Mouse (Mus musculus) gastrocnemius, adult 8-10 months (tissue): ENCODE data around the gene Pts. TPM values are rescaled to one million over a fixed set of nuclear protein-coding genes. Genes with fewer than 3 reads are reported as not detected.

Experiments
- DNase-seq, 2 experiments: peaks; one replicate each; pipeline ENCODE4 v3.0.0; 2022; ENCODE audit warnings: low spot score in 2 of 2
- total RNA-seq, 4 experiments: library from RNA; stranded (reverse); gene quantifications; 2 replicates each; pipeline ENCODE4 v1.2.4; 2022

Gene Pts
- total RNA-seq, 4 experiments from 2014 or later = 10.1 to 13.7 (median 11.7) TPM

DNA sequence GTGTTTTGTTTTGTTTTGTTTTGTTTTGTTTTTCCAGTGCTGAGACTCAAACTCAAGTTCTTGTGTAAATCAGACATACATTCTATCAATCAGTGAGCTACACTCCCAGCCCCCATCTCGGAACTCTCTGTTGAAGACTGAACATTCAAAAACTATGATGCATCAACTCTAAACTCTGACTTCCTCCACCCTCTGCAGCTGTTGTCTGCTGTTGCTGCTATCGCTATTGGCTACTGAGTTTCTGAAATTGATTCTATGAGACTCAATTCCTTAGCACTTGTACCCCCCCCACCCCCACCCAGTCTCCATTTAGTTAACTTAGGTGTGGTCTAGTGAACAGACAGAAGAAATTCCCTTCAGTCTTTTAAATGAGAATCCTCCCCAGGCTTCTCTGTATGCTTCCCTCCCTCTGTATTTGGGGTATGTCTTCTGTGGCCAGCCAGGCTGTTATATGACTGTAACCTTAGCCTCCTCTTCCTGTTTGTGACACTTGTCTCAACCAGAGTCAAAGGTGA lies 36.9 kb downstream of the Pts start:
- DNase-seq = no peak

DNA sequence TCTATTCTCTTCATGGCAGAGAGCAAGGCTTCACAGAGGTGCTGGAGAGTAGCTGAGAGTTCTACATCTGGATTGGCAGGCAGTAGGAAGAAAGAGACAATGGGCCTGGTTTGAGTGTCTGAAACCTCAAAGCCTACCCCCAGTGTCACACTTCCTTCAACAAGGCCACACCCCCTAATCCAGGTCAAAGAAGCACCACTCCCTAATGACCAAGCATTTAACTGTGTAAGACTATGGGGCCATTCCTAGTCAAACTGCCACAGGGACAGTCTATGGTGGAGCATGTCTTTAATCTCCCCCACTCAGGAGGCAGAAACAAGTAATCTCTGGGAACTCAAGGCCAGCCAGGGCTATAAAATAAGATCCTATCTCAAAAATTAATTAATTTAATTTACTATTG lies 37.7 kb downstream of the Pts start:
- no peak for DNase-seq

DNA sequence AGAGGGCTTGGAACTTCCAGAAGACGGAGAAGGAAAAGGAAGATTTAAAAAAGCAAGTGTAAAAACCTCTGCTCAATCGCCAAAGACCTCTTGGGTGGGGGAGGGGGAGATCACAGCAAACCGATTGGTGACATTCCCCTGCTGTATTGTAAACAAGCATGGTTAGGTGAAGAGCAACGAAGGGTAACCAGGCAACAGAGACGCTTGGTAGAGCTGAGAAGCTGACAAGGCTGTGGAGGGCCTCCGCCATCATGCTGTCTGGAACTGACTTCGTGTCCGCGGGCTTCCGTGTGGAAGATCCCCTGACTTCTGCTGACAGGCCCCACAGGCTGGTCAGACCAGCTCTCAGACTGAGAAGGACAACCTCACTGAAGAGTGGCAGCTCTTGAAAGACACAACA lies 43.0 kb downstream of the Pts start:
- DNase-seq = no peak

DNA sequence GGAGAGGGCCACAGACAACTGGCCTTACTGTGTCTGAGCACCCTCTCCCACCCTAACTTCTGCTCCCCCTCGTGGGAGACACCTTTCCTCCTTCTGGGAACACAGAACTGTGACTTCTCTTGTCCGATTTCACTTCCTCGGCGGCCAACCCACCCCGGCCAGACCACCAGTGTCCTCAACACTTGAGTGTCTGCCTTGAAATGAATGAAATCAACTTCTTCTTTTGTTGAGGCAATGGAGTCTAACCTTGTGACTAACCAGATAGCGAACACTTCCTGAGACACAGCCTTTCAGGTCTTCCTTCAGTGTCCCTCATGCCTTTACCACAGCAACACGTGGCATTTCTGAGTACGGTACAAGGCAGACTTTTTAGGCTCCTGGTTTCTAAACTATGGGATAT lies 45.8 kb downstream of the Pts start:
- no peak for DNase-seq

DNA sequence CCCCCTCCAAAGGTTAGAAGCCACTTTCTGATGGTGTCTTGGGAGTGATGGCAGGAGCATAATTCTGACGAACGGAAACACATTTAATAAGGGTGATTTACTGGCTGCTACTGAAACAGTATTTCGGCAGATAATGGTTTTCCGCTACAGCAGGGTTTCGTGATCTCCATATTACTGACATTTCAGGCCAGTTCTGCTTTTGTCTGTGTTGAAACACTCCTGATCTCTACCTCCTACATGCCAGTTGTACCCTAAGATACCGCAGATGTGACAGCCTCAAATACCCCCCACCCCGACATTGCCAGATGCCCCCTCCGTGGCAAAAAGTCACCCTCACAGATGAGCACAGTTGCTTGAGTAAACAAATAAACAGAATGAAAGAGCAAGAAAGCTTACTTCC lies 49.0 kb downstream of the Pts start:
- no peak for DNase-seq

DNA sequence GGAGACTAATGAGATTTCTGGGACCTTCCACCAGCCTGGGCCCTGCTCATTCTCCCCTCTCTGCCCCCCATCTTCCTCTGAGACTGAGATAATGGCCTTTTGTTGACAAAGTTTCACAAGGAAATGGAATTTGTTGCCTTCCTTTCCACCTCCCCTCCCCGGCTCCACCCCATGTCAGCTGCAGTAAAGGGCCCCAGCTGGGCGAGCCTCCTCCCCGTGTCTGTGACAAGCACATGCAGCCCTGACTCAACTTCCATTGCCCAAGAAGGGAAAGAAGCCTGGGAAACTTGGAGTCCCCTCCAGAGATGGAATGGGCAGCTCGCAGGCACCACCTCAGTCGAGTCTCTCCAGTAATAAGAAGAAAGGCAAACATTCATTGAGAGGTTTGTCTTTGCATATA lies 49.7 kb downstream of the Pts start:
- no peak for DNase-seq

DNA sequence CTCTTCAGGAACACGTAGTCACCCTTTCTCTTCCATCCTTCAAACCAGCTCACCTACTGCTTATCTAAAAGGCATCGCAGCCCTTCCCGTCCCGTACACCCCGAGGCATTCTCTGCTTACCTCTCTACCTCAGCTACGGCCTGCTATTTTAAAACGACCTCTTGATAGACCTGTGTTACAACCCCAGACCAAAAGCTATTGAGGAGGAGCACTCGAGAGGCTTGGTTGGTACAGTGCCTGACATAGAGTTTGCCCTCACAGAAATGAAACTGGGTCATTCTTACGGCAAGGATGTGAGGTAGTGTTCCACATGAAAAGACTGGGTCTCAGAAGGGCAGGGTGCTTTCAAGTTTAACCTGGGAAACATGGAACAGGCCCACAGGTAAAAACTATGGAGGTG lies 51.3 kb downstream of the Pts start:
- no peak for DNase-seq

DNA sequence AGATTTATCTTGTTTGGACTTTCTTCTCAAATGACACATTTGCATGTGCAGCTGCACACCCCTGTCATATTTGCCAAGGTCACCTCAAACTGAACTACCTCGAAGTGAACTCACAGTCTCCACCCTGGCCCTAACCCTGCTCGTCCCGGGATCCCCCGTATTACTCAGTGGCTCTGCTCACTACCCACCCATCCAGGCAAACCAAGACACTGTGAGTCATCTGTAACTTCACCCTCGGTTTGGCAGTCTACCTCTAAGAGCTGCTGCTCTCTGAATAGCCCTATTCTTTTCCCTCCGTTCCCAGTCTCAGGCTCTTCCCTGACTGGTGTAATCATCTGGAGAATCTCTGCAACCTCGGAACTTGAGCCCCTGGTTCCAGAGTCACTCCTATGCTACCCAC lies 51.9 kb downstream of the Pts start:
- DNase-seq = no peak

DNA sequence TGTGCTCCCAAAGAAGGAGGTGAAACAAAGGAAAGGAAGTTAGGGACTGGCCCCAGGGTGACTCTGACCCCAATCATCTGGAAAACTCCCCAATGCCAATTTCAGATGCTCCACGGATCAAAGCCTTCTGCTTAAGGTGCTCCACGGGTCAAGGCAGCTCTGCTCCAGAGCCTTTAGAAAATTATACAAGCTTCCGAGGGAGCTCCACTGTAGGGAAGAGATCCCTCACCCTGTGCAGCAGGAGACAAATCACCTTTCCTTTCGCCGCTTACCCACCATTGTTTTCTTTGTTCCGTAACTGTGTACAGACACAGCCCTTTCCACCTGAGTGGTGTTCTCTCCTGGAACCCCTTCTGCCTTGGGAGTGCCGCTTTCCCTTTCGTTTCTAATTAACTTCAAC lies 52.8 kb downstream of the Pts start:
- no peak for DNase-seq

DNA sequence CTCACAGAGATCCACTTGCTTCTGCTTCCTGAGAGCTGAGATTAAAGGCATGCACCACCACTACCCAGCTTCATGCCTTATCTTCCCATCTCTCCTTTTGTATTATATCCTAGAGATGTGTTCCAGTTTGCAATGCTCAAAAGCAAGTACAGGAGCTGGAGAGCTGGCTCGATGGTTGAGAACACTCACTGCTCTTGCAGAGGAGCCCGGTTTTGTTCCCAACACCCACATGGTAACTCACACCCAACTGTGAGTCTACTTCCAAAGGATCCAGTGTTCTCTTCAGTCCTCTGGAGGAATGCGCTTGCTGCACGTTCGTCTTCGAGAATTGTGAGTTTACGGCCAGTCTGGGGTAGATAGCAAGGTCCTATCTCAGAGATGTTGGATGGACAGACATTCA lies 53.2 kb downstream of the Pts start:
- no peak for DNase-seq

Other genes starting within 250 kb of the Pts start
- 100 to 1,000 TPM; 487 to 681 (median 590) TPM for gene Rpl10-ps3, start 183.8 kb downstream of the Pts start, total RNA-seq
- under 1 TPM in 2 of 4 experiments, not detected in 2; 0.19 to 0.27 TPM for gene Plet1, start 34.2 kb downstream of the Pts start, total RNA-seq
- gene Il18, start 26.1 kb upstream of the Pts start, total RNA-seq = 1 to 10 TPM in 3 of 4 experiments, under 1 TPM in 1; 0.63 to 2.0 (median 1.6) TPM
- under 1 TPM; 0.13 to 0.47 (median 0.44) TPM for gene Bco2, start 26.5 kb upstream of the Pts start, total RNA-seq
- not detected for gene Tex12, start 32.6 kb upstream of the Pts start, total RNA-seq
- 100 to 1,000 TPM; 290 to 337 (median 311) TPM for gene Sdhd, start 75.1 kb upstream of the Pts start, total RNA-seq
- gene Timm8b, start 75.2 kb upstream of the Pts start, total RNA-seq = 100 to 1,000 TPM; 197 to 232 (median 214) TPM
- under 1 TPM in 2 of 4 experiments, not detected in 2; 0.27 to 0.80 TPM for gene Pih1d2, start 88.6 kb upstream of the Pts start, total RNA-seq
- gene Nkapd1, start 88.7 kb upstream of the Pts start, total RNA-seq = 10 to 100 TPM; 10.2 to 12.4 (median 11.1) TPM
- 100 to 1,000 TPM; 159 to 224 (median 179) TPM for gene Dlat, start 131.1 kb upstream of the Pts start, total RNA-seq
- 1 to 10 TPM; 2.0 to 2.5 (median 2.1) TPM for gene Dixdc1, start 210.8 kb upstream of the Pts start, total RNA-seq
- gene 2310030G06Rik, start 217.8 kb upstream of the Pts start, total RNA-seq = 1 to 10 TPM; 2.9 to 5.9 (median 4.8) TPM
- gene Cryab, start 222.6 kb upstream of the Pts start, total RNA-seq = 1,000 to 10,000 TPM; 1,194 to 1,381 (median 1,261) TPM
- 100 to 1,000 TPM; 118 to 146 (median 133) TPM for gene Hspb2, start 223.6 kb upstream of the Pts start, total RNA-seq
- gene Fdxacb1, start 239.5 kb upstream of the Pts start, total RNA-seq = 1 to 10 TPM; 2.7 to 6.1 (median 3.4) TPM
- gene Alg9, start 246.3 kb upstream of the Pts start, total RNA-seq = 10 to 100 TPM in 1 of 4 experiments, 1 to 10 TPM in 3; 8.0 to 11.0 (median 9.3) TPM
- gene 1110032A03Rik, start 246.8 kb upstream of the Pts start, total RNA-seq = 10 to 100 TPM; 12.1 to 15.4 (median 13.8) TPM